Mouse (Mus musculus) liver, embryonic 11.5 days (tissue): Measurements from ENCODE around the gene BC052040. TPM values are rescaled to one million over a fixed set of nuclear protein-coding genes. Genes with fewer than 3 reads are reported as not detected.

Source experiments
- ATAC-seq: fragments of 200-750 bp; cut with Nextera tagmentation; replicated peaks from 2 replicates; pipeline ENCODE4 v1.8.0; 2017; ENCODE audit warnings: moderate number of reproducible peaks, mild to moderate bottlenecking, moderate TSS enrichment, moderate library complexity; ENCODE audit not compliant: low FRiP score
- DNase-seq: peaks from one replicate; pipeline ENCODE4 v3.0.0-alpha.2; 2017; ENCODE audit warnings: low spot score
- H3K27ac ChIP-seq: fragments of 300-500 bp; sonication (generic); 2 replicates; pipeline ENCODE4 v1.5.1; 2014; ENCODE audit warnings: mild to moderate bottlenecking, low read depth, low read length, control low read depth
- H3K27me3 ChIP-seq: fragments of 300-500 bp; sonication (generic); replicated peaks from 2 replicates; pipeline ENCODE4 v1.6.1; 2014; ENCODE audit warnings: low read length, mixed read lengths; ENCODE audit not compliant: control insufficient read depth, insufficient read depth
- H3K36me3 ChIP-seq: fragments of 300-500 bp; sonication (generic); 2 replicates; pipeline ENCODE4 v1.6.1; 2014; ENCODE audit warnings: mild to moderate bottlenecking, low read length, moderate library complexity, mixed read lengths; ENCODE audit not compliant: control insufficient read depth, insufficient read depth
- H3K4me1 ChIP-seq: fragments of 300-500 bp; sonication (generic); replicated peaks from 2 replicates; pipeline ENCODE4 v1.6.1; 2014; ENCODE audit warnings: low read length, mixed read lengths; ENCODE audit not compliant: control insufficient read depth, insufficient read depth
- H3K4me2 ChIP-seq: fragments of 300-500 bp; sonication (generic); 2 replicates; pipeline ENCODE4 v1.6.1; 2014; ENCODE audit warnings: mild to moderate bottlenecking, control low read depth, moderate library complexity
- H3K4me3 ChIP-seq: fragments of 300-500 bp; sonication (generic); 2 replicates; pipeline ENCODE4 v1.5.1; 2014; ENCODE audit warnings: low read depth, low read length, control low read depth
- H3K9ac ChIP-seq: fragments of 300-500 bp; sonication (generic); 2 replicates; pipeline ENCODE4 v1.6.1; 2014; ENCODE audit warnings: low read depth, low read length, control low read depth
- H3K9me3 ChIP-seq: fragments of 300-500 bp; sonication (generic); 2 replicates; pipeline ENCODE4 v1.6.1; 2016; ENCODE audit warnings: low read length, inconsistent platforms, mixed read lengths; ENCODE audit not compliant: control insufficient read depth
- WGBS: fragments of 180-500 bp; shearing (Covaris S2); extraction: QIAGEN DNeasy Blood & Tissue Kit; methylation state at CpG from one replicate; pipeline ENCODE4 v1.1.7; 2014; 5-methylcytosine and 5-hydroxymethylcytosine counted together
- polyA plus RNA-seq: library from polyadenylated mRNA; unstranded; fragments of >200 nt; fragmentation: Nextera tagmentation; extraction: Ambion mirVana; gene quantifications from 2 replicates; pipeline ENCODE4 v1.2.1, GENCODE M21; 2014

Gene BC052040
- polyA plus RNA-seq, result 13.8 and 13.9 TPM in 2 replicates

DNA sequence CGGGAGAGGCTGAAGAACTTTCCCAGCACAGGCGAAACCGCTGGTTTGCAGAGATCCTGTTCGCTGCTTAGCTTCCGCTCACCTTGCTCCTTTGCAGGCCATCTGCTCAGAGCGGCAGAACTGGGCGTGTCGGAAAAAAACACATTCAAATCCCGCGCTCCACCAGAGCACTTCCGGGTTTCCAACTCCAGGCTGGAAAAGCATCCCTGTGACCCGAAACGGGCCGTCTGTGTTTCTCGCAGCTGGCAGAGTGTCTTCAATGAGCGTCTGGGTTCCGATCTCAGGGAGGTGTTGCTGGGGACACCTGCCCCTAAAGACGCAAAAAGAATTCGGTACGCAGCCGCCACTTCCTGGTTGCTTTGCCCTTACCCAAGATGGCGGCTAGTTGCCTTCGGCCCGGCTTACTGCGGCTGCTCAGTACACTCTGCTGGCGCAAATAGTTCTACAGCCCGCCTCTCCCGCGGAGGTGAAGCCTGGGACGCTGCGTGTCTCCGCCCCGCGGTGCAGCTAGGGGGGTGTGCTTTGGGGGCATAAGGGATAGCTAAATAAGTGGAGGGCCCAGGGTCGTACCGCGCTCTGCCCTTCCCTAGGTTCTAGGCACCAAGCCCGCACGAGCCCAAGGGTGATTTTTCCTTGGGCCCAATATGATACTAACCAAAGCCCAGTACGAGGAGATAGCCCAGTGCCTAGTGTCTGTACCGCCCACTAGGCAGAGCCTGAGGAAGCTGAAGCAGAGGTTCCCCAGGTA lies at the start of gene BC052040:
Gene BC052040 (plus strand): TSS at position 476 of the 748 bp plus-strand sequence.
- peak; percentile 98 for ATAC-seq

DNA sequence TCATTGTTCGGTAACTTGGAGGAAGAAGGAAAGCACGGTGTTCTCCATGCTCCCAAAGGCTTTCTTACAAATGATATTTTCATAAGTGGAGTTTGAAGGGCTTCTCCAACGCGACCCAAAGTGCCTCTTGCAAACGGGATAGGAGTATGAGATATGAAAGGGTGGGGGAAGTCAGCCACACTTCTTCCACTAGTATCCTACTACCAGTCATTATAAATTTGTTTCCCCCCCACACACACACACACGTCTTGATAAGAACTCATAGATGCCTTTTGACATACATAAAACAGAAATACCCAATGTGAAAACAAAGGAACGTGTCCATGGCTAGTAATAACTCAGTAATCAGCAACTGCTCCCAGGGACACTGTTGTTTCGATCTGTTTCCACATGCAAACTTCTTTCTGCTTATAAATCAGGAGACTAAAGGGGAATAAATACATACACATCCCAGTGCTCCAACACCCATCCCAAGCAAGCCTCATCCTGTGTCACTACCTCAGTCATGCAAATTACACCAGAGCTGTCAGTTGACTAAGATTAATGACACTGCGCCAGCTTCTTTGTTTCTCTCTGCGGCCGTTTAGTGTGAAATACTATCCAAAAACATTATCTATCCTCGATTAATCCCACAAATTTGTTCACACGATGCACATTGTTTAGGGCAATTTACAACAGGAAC lies 43.4 kb upstream of the BC052040 start:
- Histone ChIP-seq H3K4me1 (no peaks in the 10 kb centered on the region), H3K36me3 (no peaks in the 10 kb centered on the region), H3K27ac (no peak overlapping the region), H3K9me3 (no peaks in the 10 kb centered on the region), H3K27me3 (no peaks in the 10 kb centered on the region), H3K9ac (no peak overlapping the region), H3K4me3 (no peak overlapping the region), H3K4me2 (no peak overlapping the region)
- ATAC-seq (no peak), DNase-seq (no peak)
- WGBS, result 67% methylated on average over 13 of the region's 13 CpGs

More for the DNA sequence above, at the start of gene BC052040:
- Histone ChIP-seq H3K27me3 (no peaks in the 10 kb centered on the region), H3K9ac (peak within 1 kb of the TSS; percentile 82), H3K4me2 (peak within 1 kb of the TSS; percentile 78), H3K9me3 (no peaks in the 10 kb centered on the region), H3K4me3 (peak within 1 kb of the TSS; percentile 72), H3K36me3 (no peaks in the 10 kb centered on the region), H3K4me1 (peaks cover 8% of the 10 kb centered on the region), H3K27ac (peak within 1 kb of the TSS; percentile 62)
- peak; percentile 88 for DNase-seq
- WGBS, result under 1% methylated on average over 41 of the region's 41 CpGs

DNA sequence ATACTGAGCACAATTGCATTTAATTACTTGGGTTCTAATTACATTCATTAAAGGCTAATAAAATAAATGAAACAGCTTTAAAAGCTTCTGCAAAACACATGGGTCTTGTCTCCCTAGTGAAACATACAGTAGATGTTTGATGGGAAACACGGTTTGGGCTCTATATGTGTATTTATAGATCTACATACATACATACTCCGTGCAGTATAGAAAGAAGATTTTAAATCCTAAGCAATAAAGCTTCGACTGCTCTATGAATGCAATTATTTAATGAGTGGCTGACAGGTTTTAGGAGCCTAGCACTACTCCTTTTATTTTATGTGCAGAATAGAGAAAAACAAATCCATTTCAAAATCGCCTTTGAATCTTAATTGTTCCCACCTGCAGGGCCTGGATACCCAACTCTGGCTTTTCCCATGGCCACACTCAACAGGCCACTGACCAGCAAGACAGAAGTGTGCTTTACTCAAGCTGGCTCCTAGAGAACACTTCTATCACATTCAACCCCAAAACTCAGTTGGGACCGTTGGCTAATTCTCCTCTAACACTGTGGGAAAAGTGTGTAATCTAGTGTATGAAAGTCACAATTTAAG lies 42.7 kb upstream of the BC052040 start:
- WGBS, result 68% methylated on average over 5 of the region's 5 CpGs
- H3K27me3 ChIP-seq, result no peaks in the 10 kb centered on the region
- no peaks in the 10 kb centered on the region for H3K9me3 ChIP-seq
- no peak for ATAC-seq
- H3K36me3 ChIP-seq, result no peaks in the 10 kb centered on the region
- no peaks in the 10 kb centered on the region for H3K4me1 ChIP-seq
- no peak overlapping the region for H3K4me3 ChIP-seq
- H3K9ac ChIP-seq, result no peak overlapping the region
- no peak for DNase-seq
- no peak overlapping the region for H3K4me2 ChIP-seq
- H3K27ac ChIP-seq, result no peak overlapping the region

DNA sequence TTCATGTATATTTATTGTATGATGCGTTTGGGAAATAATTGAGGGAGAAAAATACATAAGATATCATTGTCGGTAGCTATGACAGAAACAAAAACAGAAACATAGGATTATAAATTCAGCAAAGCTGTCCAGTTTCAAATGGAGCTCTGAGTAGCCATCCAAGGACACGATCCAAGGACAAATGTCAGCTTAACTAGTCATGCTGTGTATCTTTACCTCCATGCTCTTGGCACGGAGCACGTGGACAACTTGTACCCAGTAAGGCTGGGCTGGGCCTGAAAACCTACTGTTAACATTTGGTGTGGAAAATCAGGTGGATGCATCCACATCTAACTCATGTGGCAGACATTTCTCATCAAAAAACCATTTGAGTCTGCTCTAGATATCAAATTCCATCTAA lies 41.8 kb upstream of the BC052040 start:
- no peaks in the 10 kb centered on the region for H3K9me3 ChIP-seq
- no peak overlapping the region for H3K4me3 ChIP-seq
- no peak overlapping the region for H3K9ac ChIP-seq
- H3K4me1 ChIP-seq, result no peaks in the 10 kb centered on the region
- no peaks in the 10 kb centered on the region for H3K36me3 ChIP-seq
- DNase-seq, result no peak
- WGBS, result 83% methylated on average over 5 of the region's 5 CpGs
- H3K4me2 ChIP-seq, result no peak overlapping the region
- no peak for ATAC-seq
- H3K27me3 ChIP-seq, result no peaks in the 10 kb centered on the region
- no peak overlapping the region for H3K27ac ChIP-seq

DNA sequence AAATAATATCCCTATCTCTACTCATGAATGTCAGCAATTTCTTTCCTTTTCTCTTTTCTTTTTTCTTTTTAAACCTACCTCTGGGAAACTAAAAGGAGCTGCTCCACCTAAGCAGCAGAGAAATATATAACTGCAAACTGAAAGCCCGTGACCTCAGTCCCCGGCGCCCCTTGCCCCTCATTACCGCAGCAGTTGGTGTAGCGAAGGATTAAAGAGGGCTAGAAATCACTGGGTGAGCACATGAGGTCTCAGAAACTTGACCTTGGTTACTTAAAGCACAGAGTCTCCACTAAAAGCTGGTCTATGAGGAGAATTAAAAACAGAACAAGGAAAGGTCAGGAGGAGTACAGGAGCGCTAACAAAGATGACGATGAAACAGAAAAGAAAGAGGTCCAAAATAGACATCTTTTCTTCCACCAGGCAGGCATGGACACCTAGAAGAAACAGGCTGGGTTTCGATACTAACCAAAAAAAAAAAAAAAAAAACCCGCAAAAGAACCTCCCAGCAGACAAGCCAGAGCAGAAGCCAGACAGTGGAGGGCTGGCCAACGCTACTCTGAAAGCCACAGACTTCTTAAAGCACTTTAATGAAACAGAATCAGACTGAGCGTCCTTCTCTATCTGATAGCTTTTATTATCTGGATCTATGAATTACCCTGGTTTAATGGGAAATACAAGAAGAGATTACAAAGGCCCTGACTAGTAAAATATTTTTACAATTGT lies 39.0 kb upstream of the BC052040 start:
- H3K4me1 ChIP-seq, result no peaks in the 10 kb centered on the region
- 68% methylated on average over 11 of the region's 11 CpGs for WGBS

DNA sequence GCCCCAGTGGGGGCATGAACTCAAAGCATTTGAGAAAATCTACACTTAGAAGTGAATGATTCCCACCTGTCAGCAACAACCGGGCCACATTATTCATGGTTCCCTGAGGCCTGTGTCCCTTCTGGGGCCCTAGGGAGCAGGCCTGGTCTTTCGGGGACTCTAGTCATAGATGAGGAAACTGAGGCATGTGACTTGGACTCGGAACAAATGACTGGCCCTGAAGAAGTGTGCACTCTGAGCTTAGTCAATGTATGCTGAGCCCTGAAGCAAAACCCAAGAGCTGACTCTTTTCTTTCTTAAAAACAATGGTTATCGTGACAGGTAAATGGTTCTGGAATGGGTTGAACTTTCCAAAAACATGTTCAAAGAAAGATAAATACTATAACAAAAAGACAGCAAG lies 38.3 kb upstream of the BC052040 start:
- no peak for DNase-seq
- Histone ChIP-seq H3K36me3 (no peaks in the 10 kb centered on the region), H3K27me3 (no peaks in the 10 kb centered on the region), H3K4me3 (no peak overlapping the region), H3K9me3 (no peaks in the 10 kb centered on the region), H3K4me2 (no peak overlapping the region), H3K27ac (no peak overlapping the region), H3K9ac (no peak overlapping the region), H3K4me1 (no peaks in the 10 kb centered on the region)
- no peak for ATAC-seq
- WGBS, result 82% methylated on average over 4 of the region's 4 CpGs

More for the DNA sequence above, 39.0 kb upstream of the BC052040 start:
- Histone ChIP-seq H3K4me2 (no peak overlapping the region), H3K27me3 (no peaks in the 10 kb centered on the region), H3K4me3 (no peak overlapping the region), H3K36me3 (no peaks in the 10 kb centered on the region), H3K27ac (no peak overlapping the region), H3K9ac (no peak overlapping the region), H3K9me3 (no peaks in the 10 kb centered on the region)
- DNase-seq, result no peak
- ATAC-seq, result no peak

DNA sequence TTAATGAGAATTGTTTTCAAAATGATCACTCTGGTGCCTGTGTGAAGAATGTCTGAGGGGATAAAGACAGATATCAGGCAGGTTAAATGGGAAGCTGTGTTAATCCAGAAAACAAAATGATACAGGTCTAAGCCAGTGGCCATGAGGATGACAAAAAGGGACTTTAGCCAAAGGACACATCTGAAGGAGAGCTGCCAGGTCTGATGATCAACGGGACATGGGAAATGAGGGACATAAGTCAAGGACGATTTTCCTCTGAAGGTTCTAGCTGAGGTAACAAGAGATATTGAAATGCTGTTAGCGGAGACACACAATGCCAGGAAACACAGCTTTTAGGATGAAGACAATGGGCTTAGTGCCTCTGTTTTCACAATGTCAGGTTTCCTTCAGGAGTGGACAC lies 29.6 kb upstream of the BC052040 start:
- WGBS, result 80% methylated on average over 3 of the region's 3 CpGs
- Histone ChIP-seq H3K4me3 (no peak overlapping the region), H3K36me3 (no peaks in the 10 kb centered on the region), H3K9ac (no peak overlapping the region), H3K4me1 (no peaks in the 10 kb centered on the region), H3K4me2 (no peak overlapping the region), H3K9me3 (no peaks in the 10 kb centered on the region), H3K27me3 (no peaks in the 10 kb centered on the region), H3K27ac (no peak overlapping the region)
- DNase-seq (no peak), ATAC-seq (no peak)

DNA sequence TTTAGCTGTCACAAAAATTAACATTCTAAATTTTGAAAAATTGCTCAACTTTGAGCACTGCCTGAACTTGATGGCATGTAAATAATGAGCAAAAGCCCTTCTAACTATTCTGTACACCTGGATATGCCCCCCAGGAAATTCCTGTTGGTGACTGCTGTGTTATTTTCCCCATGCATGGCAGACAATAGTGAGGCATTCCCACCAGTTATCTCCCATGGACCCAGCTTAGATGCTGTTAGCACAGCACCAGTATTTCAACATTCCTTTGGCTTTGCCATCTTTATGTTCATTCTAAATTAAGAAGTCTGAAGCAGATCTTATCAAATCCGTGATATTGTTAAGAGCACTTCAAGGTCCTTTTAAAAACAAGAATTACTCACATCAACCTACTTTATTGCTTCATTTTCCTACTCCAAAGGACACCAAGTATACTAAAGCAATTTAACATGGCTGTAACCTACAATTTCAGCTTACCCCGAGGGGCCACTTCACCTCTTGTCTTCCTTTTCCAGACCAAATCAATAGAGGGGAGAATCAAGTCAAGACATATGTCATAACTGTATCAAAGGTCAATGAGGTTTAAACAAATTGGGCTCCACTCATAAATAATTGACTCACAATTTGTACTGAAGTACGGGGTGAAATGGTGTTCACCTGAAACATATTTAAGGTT lies 19.2 kb upstream of the BC052040 start:
- Histone ChIP-seq H3K4me1 (no peaks in the 10 kb centered on the region), H3K9ac (no peak overlapping the region), H3K27ac (no peak overlapping the region), H3K27me3 (no peaks in the 10 kb centered on the region), H3K36me3 (no peaks in the 10 kb centered on the region), H3K9me3 (no peaks in the 10 kb centered on the region), H3K4me3 (no peak overlapping the region), H3K4me2 (no peak overlapping the region)
- WGBS, result 70% methylated on average over 3 of the region's 3 CpGs
- ATAC-seq (no peak), DNase-seq (no peak)
